Mouse (Mus musculus) embryonic fibroblast, embryonic 13.5 days (primary cell): ENCODE measurements around the gene Ccna1.

Source experiments
- CTCF ChIP-seq: IDR thresholded peaks from 2 replicates; pipeline ENCODE4 v1.5.1; 2011; ENCODE audit warnings: mild to moderate bottlenecking, control low read depth, low read length, moderate library complexity, borderline replicate concordance; ENCODE audit not compliant: insufficient read depth
- POLR2A ChIP-seq: IDR thresholded peaks from 2 replicates; pipeline ENCODE4 v1.6.1; 2011; ENCODE audit warnings: low read depth, mild to moderate bottlenecking, control low read depth, low read length, moderate library complexity

GRCm38 (mm10) chr3:55001677-55002076, 53.6 kb downstream of the Ccna1 start:
- TF ChIP-seq POLR2A (no peak), CTCF (no peak)
